22 mouse cellular contexts compared by ENCODE assay signal in the genomic region with DNA sequence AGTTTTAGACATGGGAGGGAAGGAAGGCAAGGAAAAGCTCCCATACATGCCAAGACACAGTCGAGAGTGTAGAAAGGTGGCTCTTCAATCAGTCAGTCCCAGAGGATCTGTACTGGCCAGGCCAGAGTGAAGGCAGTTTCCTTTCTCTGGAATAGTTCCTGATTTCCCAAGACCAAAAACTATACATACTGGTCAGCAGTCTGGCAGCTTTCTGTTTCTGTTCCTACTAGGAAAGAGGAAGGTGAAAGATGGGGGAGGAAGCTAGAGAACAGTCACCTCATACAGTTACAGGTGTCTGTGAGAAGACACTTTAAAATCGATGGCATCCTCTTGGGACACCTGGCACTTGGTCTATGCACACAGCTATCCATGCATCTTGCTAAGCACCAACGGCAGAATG. TPM values are rescaled to one million over a fixed set of nuclear protein-coding genes. Genes with fewer than 3 reads are reported as not detected.
A peak's percentile ranks its signal among the peaks of the same experiment; 100 is the strongest.
DNase-seq lines count a peak whose midpoint lies in the region; ATAC-seq and TF ChIP-seq lines count a peak whose summit lies in the region.
"Had no signal": no experiment of that assay in that cellular context is flagged by ENCODE, and none has a peak within 500 bp of the region (broad histone marks: within the 10 kb centered on the region; RNA-seq: fewer than 3 reads in every experiment).

No protein-coding gene starts in this region.

- H3K9ac ChIP-seq in lung, postnatal 0 days (replicated peaks; ENCODE audit: low read depth) = no peak overlapping the region
- H3K9ac ChIP-seq in intestine, embryonic 16.5 days (ENCODE audit: low read depth, low read length) = no peak overlapping the region
- H3K9ac ChIP-seq: limb, embryonic 12.5 days had no signal

- H3K4me3 ChIP-seq in lung, postnatal 0 days (ENCODE audit: low read depth, low read length) = no peak overlapping the region
- no peak overlapping the region for H3K4me3 ChIP-seq in macrophage (ENCODE audit: inconsistent target)
- no peak overlapping the region for H3K4me3 ChIP-seq in intestine, embryonic 16.5 days (ENCODE audit: low read length)
- H3K4me3 ChIP-seq: limb, embryonic 12.5 days had no signal

- H3K27me3 ChIP-seq in lung, postnatal 0 days (replicated peaks; ENCODE audit: insufficient read depth, low read length) = no peaks in the 10 kb centered on the region
- H3K27me3 ChIP-seq in splenic B cell, adult 2 months (ENCODE audit: control insufficient read depth, insufficient read depth, low read length, poor library complexity, severe bottlenecking) = no peaks in the 10 kb centered on the region
- H3K27me3 ChIP-seq in intestine, embryonic 16.5 days (replicated peaks; ENCODE audit: control insufficient read depth, insufficient read depth, low read length) = no peaks in the 10 kb centered on the region
- H3K27me3 ChIP-seq: limb, embryonic 12.5 days had no signal

- peaks cover 41% of the 10 kb centered on the region for H3K36me3 ChIP-seq in lung, postnatal 0 days (ENCODE audit: insufficient read depth, low read length)
- peaks cover 36% of the 10 kb centered on the region; the same call in 1 of the 2 replicates for H3K36me3 ChIP-seq in macrophage (ENCODE audit: inconsistent target)
- peaks cover 7% of the 10 kb centered on the region for H3K36me3 ChIP-seq in splenic B cell, adult 2 months (ENCODE audit: control insufficient read depth, insufficient read depth, low read length, poor library complexity, severe bottlenecking)
- H3K36me3 ChIP-seq in intestine, embryonic 16.5 days (ENCODE audit: control insufficient read depth, insufficient read depth, low read length) = 0 out of 2 replicates have a peak, but pooled peaks cover 5% of the 10 kb centered on the region

- H3K4me2 ChIP-seq in lung, postnatal 0 days (replicated peaks; ENCODE audit: low read depth, low read length) = no peak overlapping the region
- no peak overlapping the region for H3K4me2 ChIP-seq in intestine, embryonic 16.5 days (ENCODE audit: low read depth, low read length)
- H3K4me2 ChIP-seq: limb, embryonic 12.5 days had no signal

- no peaks in the 10 kb centered on the region for H3K4me1 ChIP-seq in lung, postnatal 0 days (ENCODE audit: insufficient read depth, low read depth, low read length)
- no peaks in the 10 kb centered on the region for H3K4me1 ChIP-seq in intestine, embryonic 16.5 days (ENCODE audit: control insufficient read depth, insufficient read depth, low read length)
- H3K4me1 ChIP-seq: limb, embryonic 12.5 days had no signal

- DNase-seq in cerebellum, adult 9-10 months = peak; percentile 20
- no peak for DNase-seq in cerebellum, adult 9-11 months
- peak; percentile 28 for DNase-seq in lung, postnatal 0 days (ENCODE audit: low spot score)
- DNase-seq in lung, postnatal 14 days = no peak
- peak; percentile 16 for DNase-seq in splenic B cell, adult 2 months (ENCODE audit: low read depth, low spot score)
- no peak for DNase-seq in thymus, postnatal 4 days
- DNase-seq: adrenal gland, postnatal 14 days; kidney, adult 18-20 months; kidney, postnatal 25 days; midbrain, embryonic 14.5 days; thymus, postnatal 25 days had no signal

- WGBS in lung, postnatal 0 days = 79% methylated on average over 3 of the region's 3 CpGs
- WGBS in macrophage (ENCODE audit: missing documents) = 44% methylated on average over 3 of the region's 3 CpGs
- WGBS in intestine, embryonic 16.5 days = 87% methylated on average over 3 of the region's 3 CpGs

- H3K79me2 ChIP-seq in macrophage (ENCODE audit: inconsistent target) = no peaks in the 10 kb centered on the region

- H3K27ac ChIP-seq in lung, postnatal 0 days (ENCODE audit: low read length) = no peak overlapping the region
- peak overlapping the region; percentile 78 for H3K27ac ChIP-seq in macrophage
- H3K27ac ChIP-seq in intestine, embryonic 16.5 days (ENCODE audit: low read length) = no peak overlapping the region
- H3K27ac ChIP-seq: limb, embryonic 12.5 days; stomach, postnatal 0 days had no signal

- TF ChIP-seq CTCF in lung, postnatal 0 days (IDR thresholded peaks at IDR 0.05) = no peak

- no peak for TF ChIP-seq EP300 in lung, postnatal 0 days (IDR thresholded peaks at IDR 0.05)

- ATAC-seq in lung, postnatal 0 days = no peak
- ATAC-seq in intestine, embryonic 16.5 days = no peak
- ATAC-seq: forebrain, embryonic 16.5 days; hindbrain, embryonic 16.5 days had no signal

- H3K9me3 ChIP-seq in lung, postnatal 0 days (ENCODE audit: low read length) = no peaks in the 10 kb centered on the region
- no peaks in the 10 kb centered on the region for H3K9me3 ChIP-seq in intestine, embryonic 16.5 days (ENCODE audit: control insufficient read depth, low read length)
- H3K9me3 ChIP-seq: limb, embryonic 12.5 days had no signal

RNA-seq across cellular contexts. Expression of a gene that starts 9.2 kb away (rescaled TPM):
- 0.39 and 0.49 TPM in 2 replicates for polyA plus RNA-seq in lung, postnatal 0 days (2015; fragmentation: Nextera tagmentation; extraction: Ambion mirVana)
- under 1 TPM in 1 of 26 experiments, not detected in 25; 0.33 TPM for total RNA-seq in macrophage (2018; cell fraction: chromatin; rRNA removed)
- total RNA-seq in macrophage (2018; cell fraction: cytosol; rRNA removed) = under 1 TPM in 10 of 26 experiments, not detected in 16; 0.06 to 0.28 (median 0.10) TPM
- under 1 TPM in 2 of 26 experiments, not detected in 24; 0.28 to 0.42 TPM for total RNA-seq in macrophage (2018; cell fraction: nucleus; rRNA removed)
- polyA plus RNA-seq in macrophage (2018) = 0.09 TPM in 1 of 3 replicates, not detected in the others
- polyA plus RNA-seq in intestine, embryonic 16.5 days (2015; fragmentation: Nextera tagmentation; extraction: Ambion mirVana) = 1.8 and 2.0 TPM in 2 replicates
- total RNA-seq: adrenal gland, postnatal 14 days; heart, postnatal 10 days; left cerebral cortex, adult 8-10 months had no signal
- polyA plus RNA-seq: embryonic facial prominence, embryonic 11.5 days had no signal

RNA-seq across cellular contexts. Expression of a gene that starts 36.3 kb away (rescaled TPM):
- 9.2 and 11.9 TPM in 2 replicates for polyA plus RNA-seq in lung, postnatal 0 days (2015; fragmentation: Nextera tagmentation; extraction: Ambion mirVana)
- 100 to 1,000 TPM in 20 of 26 experiments, 10 to 100 TPM in 6; 74.3 to 258 (median 164) TPM for total RNA-seq in macrophage (2018; cell fraction: chromatin; rRNA removed)
- 10 to 100 TPM in 22 of 26 experiments, 1 to 10 TPM in 4; 6.9 to 26.7 (median 14.4) TPM for total RNA-seq in macrophage (2018; cell fraction: cytosol; rRNA removed)
- 100 to 1,000 TPM in 1 of 26 experiments, 10 to 100 TPM in 25; 29.2 to 106 (median 71.1) TPM for total RNA-seq in macrophage (2018; cell fraction: nucleus; rRNA removed)
- 10.0 to 13.5 TPM (median 12.8 TPM) in 3 replicates for polyA plus RNA-seq in macrophage (2018)
- 8.5 and 11.4 TPM in 2 replicates for polyA plus RNA-seq in intestine, embryonic 16.5 days (2015; fragmentation: Nextera tagmentation; extraction: Ambion mirVana)

RNA-seq across cellular contexts. Expression of a gene that starts 46.4 kb away (rescaled TPM):
- polyA plus RNA-seq in lung, postnatal 0 days (2015; fragmentation: Nextera tagmentation; extraction: Ambion mirVana) = 0.02 and 0.06 TPM in 2 replicates
- total RNA-seq in macrophage (2018; cell fraction: chromatin; rRNA removed) = under 1 TPM in 3 of 26 experiments, not detected in 23; 0.17 to 0.25 (median 0.18) TPM
- under 1 TPM in 15 of 26 experiments, not detected in 11; 0.03 to 0.10 (median 0.05) TPM for total RNA-seq in macrophage (2018; cell fraction: cytosol; rRNA removed)
- total RNA-seq in macrophage (2018; cell fraction: nucleus; rRNA removed) = under 1 TPM in 11 of 26 experiments, not detected in 15; 0.06 to 0.60 (median 0.17) TPM
- 0.06 TPM in 1 of 3 replicates, not detected in the others for polyA plus RNA-seq in macrophage (2018)
- polyA plus RNA-seq in intestine, embryonic 16.5 days (2015; fragmentation: Nextera tagmentation; extraction: Ambion mirVana) = 0.02 TPM in 1 of 2 replicates, not detected in the other
- total RNA-seq: gastrocnemius, adult 18-20 months; heart, postnatal 10 days; left cerebral cortex, adult 8-10 months had no signal
- polyA plus RNA-seq: embryonic facial prominence, embryonic 11.5 days; neural tube, embryonic 11.5 days had no signal

Comparison
In these comparisons a context has a peak if more than half of its experiments do, and no peak if none do; other contexts are left out.
1. DNase-seq: peak in cerebellum, adult 9-10 months (single experiment), lung, postnatal 0 days (single experiment) and splenic B cell, adult 2 months (single experiment); none in cerebellum, adult 9-11 months (single experiment), lung, postnatal 14 days (single experiment) and thymus, postnatal 4 days (single experiment).